ENCODE assay signal across 9 mouse cellular contexts in genomic region chr4:133184031-133184897, GRCm38 (mm10). TPM values are rescaled to one million over a fixed set of nuclear protein-coding genes. Genes with fewer than 3 reads are reported as not detected.
DNase-seq lines count a peak whose midpoint lies in the region; ATAC-seq and TF ChIP-seq lines count a peak whose summit lies in the region.
"Had no signal": no experiment of that assay in that cellular context is flagged by ENCODE, and none has a peak within 500 bp of the region (broad histone marks: within the 10 kb centered on the region; RNA-seq: fewer than 3 reads in every experiment).

No protein-coding gene starts in this region.

- WGBS in heart, embryonic 13.5 days, result 59% methylated on average over 14 of the region's 14 CpGs
- WGBS in thymus, adult 2 months, result 92% methylated on average over 14 of the region's 14 CpGs
- WGBS in intestine, postnatal 0 days, result 59% methylated on average over 14 of the region's 14 CpGs

- no peaks in the 10 kb centered on the region for H3K27me3 ChIP-seq in heart, embryonic 13.5 days (replicated peaks)
- H3K27me3 ChIP-seq in thymus, adult 2 months (ENCODE audit: control insufficient read depth, insufficient read depth, low read length), result no peaks in the 10 kb centered on the region
- H3K27me3 ChIP-seq in intestine, postnatal 0 days (replicated peaks; ENCODE audit: control insufficient read depth, insufficient read depth, low read length), result no peaks in the 10 kb centered on the region
- H3K27me3 ChIP-seq: midbrain, embryonic 15.5 days had no signal

- peak overlapping the region; percentile 70 for H3K9ac ChIP-seq in heart, embryonic 13.5 days
- no peak overlapping the region for H3K9ac ChIP-seq in intestine, postnatal 0 days (ENCODE audit: low read depth, low read length)
- H3K9ac ChIP-seq: midbrain, embryonic 15.5 days had no signal

- DNase-seq in heart, postnatal 25 days (ENCODE audit: low spot score), result no peak
- no peak for DNase-seq in thymus, adult 2 months
- DNase-seq in thymus, postnatal 14 days, result no peak
- DNase-seq in cerebellum, postnatal 36 days, result no peak
- DNase-seq in frontal cortex, adult 2 months (ENCODE audit: extremely low spot score in 1 of 2, low spot score in 1 of 2), result no peak
- DNase-seq in kidney, postnatal 10 days, result no peak

- TF ChIP-seq CTCF in thymus, adult 2 months (IDR thresholded peaks at IDR 0.05; ENCODE audit: borderline replicate concordance, control insufficient read depth, extremely low read depth, insufficient read depth, low read length, poor library complexity), result no peak
- TF ChIP-seq CTCF in intestine, postnatal 0 days (IDR thresholded peaks at IDR 0.05; ENCODE audit: low read depth), result no peak

- peaks cover 79% of the 10 kb centered on the region for H3K36me3 ChIP-seq in heart, embryonic 13.5 days
- peaks cover 43% of the 10 kb centered on the region for H3K36me3 ChIP-seq in thymus, adult 2 months (ENCODE audit: control insufficient read depth, insufficient read depth, low read length)
- H3K36me3 ChIP-seq in intestine, postnatal 0 days (ENCODE audit: control insufficient read depth, insufficient read depth), result peaks cover 42% of the 10 kb centered on the region

- peaks cover 42% of the 10 kb centered on the region for H3K4me1 ChIP-seq in heart, embryonic 13.5 days
- peaks cover 28% of the 10 kb centered on the region for H3K4me1 ChIP-seq in thymus, adult 2 months (replicated peaks; ENCODE audit: control insufficient read depth, insufficient read depth, low read length)
- H3K4me1 ChIP-seq in intestine, postnatal 0 days (replicated peaks; ENCODE audit: control insufficient read depth, insufficient read depth, low read length), result 0 out of 2 replicates have a peak, but pooled peaks cover 6% of the 10 kb centered on the region

- peak overlapping the region; percentile 83 for H3K27ac ChIP-seq in heart, embryonic 13.5 days (replicated peaks)
- H3K27ac ChIP-seq in thymus, adult 2 months (ENCODE audit: control insufficient read depth, insufficient read depth, low read length), result peak overlapping the region; percentile 40
- H3K27ac ChIP-seq in intestine, postnatal 0 days (ENCODE audit: low read depth, low read length), result peak overlapping the region; percentile 57

- ATAC-seq in heart, embryonic 13.5 days (ENCODE audit: extremely low read depth, insufficient number of reproducible peaks, low FRiP score, low TSS enrichment), result no peak
- ATAC-seq in intestine, postnatal 0 days, result no peak
- ATAC-seq: midbrain, embryonic 15.5 days had no signal

- intact Hi-C loops in heart, postnatal 25 days (cut with DNase I), result no loop called here

- no peaks in the 10 kb centered on the region for H3K9me3 ChIP-seq in heart, embryonic 13.5 days
- no peaks in the 10 kb centered on the region for H3K9me3 ChIP-seq in intestine, postnatal 0 days (ENCODE audit: control insufficient read depth)
- H3K9me3 ChIP-seq: midbrain, embryonic 15.5 days had no signal

- H3K4me3 ChIP-seq in heart, embryonic 13.5 days, result no peak overlapping the region
- H3K4me3 ChIP-seq in thymus, adult 2 months (ENCODE audit: control insufficient read depth, insufficient read depth, low read length), result no peak overlapping the region
- H3K4me3 ChIP-seq in intestine, postnatal 0 days (ENCODE audit: low read depth, low read length), result no peak overlapping the region
- H3K4me3 ChIP-seq: midbrain, embryonic 15.5 days had no signal

- peak overlapping the region; percentile 4; the same call in 1 of the 2 replicates for H3K4me2 ChIP-seq in heart, embryonic 13.5 days
- no peak overlapping the region for H3K4me2 ChIP-seq in intestine, postnatal 0 days (replicated peaks; ENCODE audit: low read depth)
- H3K4me2 ChIP-seq: midbrain, embryonic 15.5 days had no signal

- no peak for TF ChIP-seq POLR2A in thymus, adult 2 months (IDR thresholded peaks at IDR 0.05; ENCODE audit: control insufficient read depth, extremely low read depth, insufficient read depth, low read length, poor library complexity)

RNA-seq across cellular contexts. Expression of gene Cd164l2, which starts 27.7 kb away (rescaled TPM):
- 0.56 and 0.57 TPM in 2 replicates for polyA plus RNA-seq in heart, embryonic 13.5 days (2015; fragmentation: Nextera tagmentation; extraction: Ambion mirVana)
- total RNA-seq in heart, postnatal 25 days (2021), result under 1 TPM in 1 of 2 experiments, not detected in 1; 0.53 TPM
- polyA plus RNA-seq in thymus, adult 2 months (2012; rRNA removed), result 0.90 and 1.1 TPM in 2 replicates
- 0.58 and 0.94 TPM in 2 replicates for polyA plus RNA-seq in intestine, postnatal 0 days (2015; fragmentation: Nextera tagmentation; extraction: Ambion mirVana)
- polyA plus RNA-seq in frontal cortex, adult 2 months (2012; rRNA removed), result 8.1 and 9.9 TPM in 2 replicates

RNA-seq across cellular contexts. Expression of gene Gpr3, which starts 28.1 kb away (rescaled TPM):
- 0.14 and 0.28 TPM in 2 replicates for polyA plus RNA-seq in heart, embryonic 13.5 days (2015; fragmentation: Nextera tagmentation; extraction: Ambion mirVana)
- under 1 TPM in 1 of 2 experiments, not detected in 1; 0.22 TPM for total RNA-seq in heart, postnatal 25 days (2021)
- 0.15 TPM in 1 of 2 replicates, not detected in the other for polyA plus RNA-seq in thymus, adult 2 months (2012; rRNA removed)
- polyA plus RNA-seq in intestine, postnatal 0 days (2015; fragmentation: Nextera tagmentation; extraction: Ambion mirVana), result 0.05 TPM in 1 of 2 replicates, not detected in the other
- 8.9 and 14.7 TPM in 2 replicates for polyA plus RNA-seq in frontal cortex, adult 2 months (2012; rRNA removed)

RNA-seq across cellular contexts. Expression of gene Wasf2, which starts 54.0 kb away (rescaled TPM):
- polyA plus RNA-seq in heart, embryonic 13.5 days (2015; fragmentation: Nextera tagmentation; extraction: Ambion mirVana), result 64.6 and 72.7 TPM in 2 replicates
- 100 to 1,000 TPM in 1 of 2 experiments, 10 to 100 TPM in 1; 77.7 to 110 TPM for total RNA-seq in heart, postnatal 25 days (2021)
- 163 and 186 TPM in 2 replicates for polyA plus RNA-seq in thymus, adult 2 months (2012; rRNA removed)
- polyA plus RNA-seq in intestine, postnatal 0 days (2015; fragmentation: Nextera tagmentation; extraction: Ambion mirVana), result 64.6 and 68.4 TPM in 2 replicates
- 14.2 and 16.3 TPM in 2 replicates for polyA plus RNA-seq in frontal cortex, adult 2 months (2012; rRNA removed)

RNA-seq across cellular contexts. Expression of gene Map3k6, which starts 56.4 kb away (rescaled TPM):
- 2.3 and 2.6 TPM in 2 replicates for polyA plus RNA-seq in heart, embryonic 13.5 days (2015; fragmentation: Nextera tagmentation; extraction: Ambion mirVana)
- 10 to 100 TPM; 10.8 to 20.1 TPM for total RNA-seq in heart, postnatal 25 days (2021)
- 2.8 and 4.6 TPM in 2 replicates for polyA plus RNA-seq in thymus, adult 2 months (2012; rRNA removed)
- polyA plus RNA-seq in intestine, postnatal 0 days (2015; fragmentation: Nextera tagmentation; extraction: Ambion mirVana), result 1.8 TPM in 2 replicates
- 3.9 and 4.0 TPM in 2 replicates for polyA plus RNA-seq in frontal cortex, adult 2 months (2012; rRNA removed)
